In genomic region chr13:101690911-101691655, GRCm38 (mm10) we compare ENCODE assay signal across 8 mouse cellular contexts.
DNase-seq lines count a peak whose midpoint lies in the region; ATAC-seq and TF ChIP-seq lines count a peak whose summit lies in the region.

No protein-coding gene starts in this region.

- peak overlapping the region; percentile 57 for H3K9ac ChIP-seq in kidney, embryonic 16.5 days (replicated peaks; ENCODE audit: low read length)
- H3K9ac ChIP-seq in intestine, postnatal 0 days (ENCODE audit: low read depth, low read length) = no peak overlapping the region

- H3K36me3 ChIP-seq in kidney, embryonic 16.5 days (ENCODE audit: insufficient read depth, low read length) = peaks cover 26% of the 10 kb centered on the region
- H3K36me3 ChIP-seq in intestine, postnatal 0 days (ENCODE audit: control insufficient read depth, insufficient read depth) = peaks cover 27% of the 10 kb centered on the region

- 31% methylated on average over 10 of the region's 10 CpGs for WGBS in kidney, embryonic 16.5 days
- WGBS in intestine, postnatal 0 days = 69% methylated on average over 10 of the region's 10 CpGs
- WGBS in olfactory bulb, adult 2 months = 16% methylated on average over 10 of the region's 10 CpGs

- H3K27ac ChIP-seq in kidney, embryonic 16.5 days (ENCODE audit: low read length) = peak overlapping the region; percentile 44; the same call in 1 of the 2 replicates
- peak overlapping the region; percentile 57 for H3K27ac ChIP-seq in cortical plate, adult 2 months (ENCODE audit: insufficient read depth, low read length)
- no peak overlapping the region for H3K27ac ChIP-seq in intestine, postnatal 0 days (ENCODE audit: low read depth, low read length)
- peak overlapping the region; percentile 84 for H3K27ac ChIP-seq in olfactory bulb, adult 2 months (ENCODE audit: insufficient read depth, low read depth, low read length)

- TF ChIP-seq POLR2A in cortical plate, adult 2 months (IDR thresholded peaks at IDR 0.05; ENCODE audit: extremely low read depth, insufficient read depth, low read length) = no peak
- TF ChIP-seq POLR2A in olfactory bulb, adult 2 months (IDR thresholded peaks at IDR 0.05; ENCODE audit: insufficient read depth, low read depth, low read length) = no peak

- no peak for ATAC-seq in kidney, embryonic 16.5 days (ENCODE audit: low FRiP score, low TSS enrichment)
- ATAC-seq in intestine, postnatal 0 days = no peak

- H3K9me3 ChIP-seq in kidney, embryonic 16.5 days (ENCODE audit: low read length) = no peaks in the 10 kb centered on the region
- no peaks in the 10 kb centered on the region for H3K9me3 ChIP-seq in intestine, postnatal 0 days (ENCODE audit: control insufficient read depth)

- H3K4me1 ChIP-seq in kidney, embryonic 16.5 days (ENCODE audit: insufficient read depth, low read length) = peaks cover 31% of the 10 kb centered on the region
- no peaks in the 10 kb centered on the region; the same call in 1 of the 2 replicates for H3K4me1 ChIP-seq in cortical plate, adult 2 months (ENCODE audit: control insufficient read depth, insufficient read depth, low read length)
- H3K4me1 ChIP-seq in intestine, postnatal 0 days (replicated peaks; ENCODE audit: control insufficient read depth, insufficient read depth, low read length) = peaks cover 8% of the 10 kb centered on the region; the same call in 1 of the 2 replicates
- peaks cover 26% of the 10 kb centered on the region for H3K4me1 ChIP-seq in olfactory bulb, adult 2 months (ENCODE audit: control insufficient read depth, insufficient read depth, low read length)

- H3K4me2 ChIP-seq in kidney, embryonic 16.5 days (replicated peaks; ENCODE audit: low read depth, low read length) = peak overlapping the region; percentile 70
- 0 out of 2 replicates have a peak overlapping the region, but pooled peaks have one; percentile 4 for H3K4me2 ChIP-seq in intestine, postnatal 0 days (replicated peaks; ENCODE audit: low read depth)

- no peak for DNase-seq in kidney, postnatal 36 days
- no peak for DNase-seq in adrenal gland, adult (ENCODE audit: inconsistent age in 2 of 2, low spot score in 1 of 2)
- DNase-seq in thymus, postnatal 10 days (ENCODE audit: low spot score in 2 of 2) = no peak
- DNase-seq in right cerebral cortex, postnatal 4 days = no peak

- H3K4me3 ChIP-seq in kidney, embryonic 16.5 days (ENCODE audit: low read length) = peak overlapping the region; percentile 66
- peak overlapping the region; percentile 37 for H3K4me3 ChIP-seq in cortical plate, adult 2 months (ENCODE audit: insufficient read depth, low read length)
- peak overlapping the region; percentile 5; the same call in 1 of the 2 replicates for H3K4me3 ChIP-seq in intestine, postnatal 0 days (ENCODE audit: low read depth, low read length)
- H3K4me3 ChIP-seq in olfactory bulb, adult 2 months (ENCODE audit: insufficient read depth, low read depth, low read length) = peak overlapping the region; percentile 31

- H3K27me3 ChIP-seq in kidney, embryonic 16.5 days (ENCODE audit: insufficient read depth, low read length) = no peaks in the 10 kb centered on the region
- no peaks in the 10 kb centered on the region for H3K27me3 ChIP-seq in intestine, postnatal 0 days (replicated peaks; ENCODE audit: control insufficient read depth, insufficient read depth, low read length)

- no peak for TF ChIP-seq CTCF in cortical plate, adult 2 months (IDR thresholded peaks at IDR 0.05; ENCODE audit: extremely low read depth, insufficient read depth, low read length)
- TF ChIP-seq CTCF in intestine, postnatal 0 days (IDR thresholded peaks at IDR 0.05; ENCODE audit: low read depth) = no peak
- no peak for TF ChIP-seq CTCF in olfactory bulb, adult 2 months (IDR thresholded peaks at IDR 0.05; ENCODE audit: insufficient read depth, low read depth, low read length)

Comparison
In these comparisons a context has a peak if more than half of its experiments do, and no peak if none do; other contexts are left out.
1. H3K4me3 ChIP-seq: peak in every context shown above with its lines; median percentile 66 in kidney, embryonic 16.5 days; 37 in cortical plate, adult 2 months; 31 in olfactory bulb, adult 2 months; 5 in intestine, postnatal 0 days.